ENCODE assay signal across 10 mouse cellular contexts in the genomic region with DNA sequence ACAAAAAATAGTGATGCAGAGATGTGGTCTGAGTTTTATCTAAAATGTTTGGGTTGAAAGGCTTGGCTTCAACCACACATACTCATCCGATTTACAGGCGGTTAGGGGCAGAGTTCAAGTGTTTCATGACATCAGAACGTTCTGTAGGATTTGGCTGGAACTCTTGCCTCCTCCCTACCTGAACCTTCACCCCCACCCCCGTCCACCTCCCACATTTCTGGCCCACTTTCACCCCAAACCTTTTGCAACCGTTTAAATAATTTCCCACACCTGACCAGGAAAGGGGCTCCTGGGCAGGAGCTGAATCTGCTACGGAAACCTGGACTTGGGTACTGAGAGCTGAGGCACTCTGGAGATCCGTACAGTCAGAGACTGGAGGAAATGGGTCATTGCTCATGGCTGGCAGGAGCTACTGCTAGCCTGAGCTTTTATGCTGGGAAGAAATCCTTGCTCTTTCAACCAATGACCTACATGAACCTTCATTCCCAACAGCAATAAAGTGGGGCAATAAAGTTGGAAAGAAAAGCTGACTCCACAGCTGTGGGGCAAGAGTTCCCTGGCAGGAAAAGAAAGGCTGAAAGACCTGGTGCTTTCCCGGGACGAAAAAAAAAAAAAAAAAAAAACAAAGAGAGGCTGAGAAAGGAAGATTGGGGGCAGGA. TPM values are rescaled to one million over a fixed set of nuclear protein-coding genes. Genes with fewer than 3 reads are reported as not detected.
DNase-seq lines count a peak whose midpoint lies in the region; ATAC-seq and TF ChIP-seq lines count a peak whose summit lies in the region.
"Had no signal": no experiment of that assay in that cellular context is flagged by ENCODE, and none has a peak within 500 bp of the region (broad histone marks: within the 10 kb centered on the region; RNA-seq: fewer than 3 reads in every experiment).

No protein-coding gene starts in this region.

- no peaks in the 10 kb centered on the region for H3K27me3 ChIP-seq in intestine, postnatal 0 days (replicated peaks; ENCODE audit: control insufficient read depth, insufficient read depth, low read length)
- no peaks in the 10 kb centered on the region for H3K27me3 ChIP-seq in limb, embryonic 12.5 days

- peak overlapping the region; percentile 84 for H3K27ac ChIP-seq in intestine, postnatal 0 days (ENCODE audit: low read depth, low read length)
- H3K27ac ChIP-seq in limb, embryonic 12.5 days, result peak overlapping the region; percentile 86

- peak; percentile 95 for ATAC-seq in intestine, postnatal 0 days
- ATAC-seq in limb, embryonic 12.5 days (ENCODE audit: insufficient number of reproducible peaks, insufficient read depth, low FRiP score, low TSS enrichment, low read depth), result no peak
- ATAC-seq in frontal cortex, adult (ENCODE audit: low TSS enrichment), result no peak; the same call in 1 of the 2 replicates

- peak; percentile 50 for DNase-seq in adrenal gland, postnatal 10 days
- no peak for DNase-seq in adrenal gland, postnatal 4 days (ENCODE audit: low spot score in 2 of 2)
- peak; percentile 69 for DNase-seq in Muller cell, postnatal 12 days (ENCODE audit: inconsistent ontology term)
- no peak for DNase-seq in gastrocnemius, postnatal 4 days (ENCODE audit: low spot score in 2 of 2)
- no peak for DNase-seq in testis, postnatal 10 days (ENCODE audit: low spot score)

- no peaks in the 10 kb centered on the region for H3K9me3 ChIP-seq in intestine, postnatal 0 days (ENCODE audit: control insufficient read depth)
- no peaks in the 10 kb centered on the region for H3K9me3 ChIP-seq in limb, embryonic 12.5 days
- H3K9me3 ChIP-seq: forebrain, embryonic 10.5 days; midbrain, embryonic 10.5 days had no signal

- no peak overlapping the region for H3K4me3 ChIP-seq in intestine, postnatal 0 days (ENCODE audit: low read depth, low read length)
- no peak overlapping the region for H3K4me3 ChIP-seq in limb, embryonic 12.5 days (replicated peaks)

- H3K4me1 ChIP-seq in intestine, postnatal 0 days (replicated peaks; ENCODE audit: control insufficient read depth, insufficient read depth, low read length), result no peaks in the 10 kb centered on the region; the same call in 1 of the 2 replicates
- H3K4me1 ChIP-seq in limb, embryonic 12.5 days (replicated peaks), result peaks cover 15% of the 10 kb centered on the region

- H3K9ac ChIP-seq in intestine, postnatal 0 days (ENCODE audit: low read depth, low read length), result 0 out of 2 replicates have a peak overlapping the region, but pooled peaks have one; percentile 27
- H3K9ac ChIP-seq in limb, embryonic 12.5 days (replicated peaks), result no peak overlapping the region

- H3K36me3 ChIP-seq in intestine, postnatal 0 days (ENCODE audit: control insufficient read depth, insufficient read depth), result no peaks in the 10 kb centered on the region
- no peaks in the 10 kb centered on the region for H3K36me3 ChIP-seq in limb, embryonic 12.5 days
- H3K36me3 ChIP-seq: forebrain, embryonic 10.5 days; midbrain, embryonic 10.5 days had no signal

- TF ChIP-seq CTCF in intestine, postnatal 0 days (IDR thresholded peaks at IDR 0.05; ENCODE audit: low read depth), result no peak

- 19% methylated on average over 9 of the region's 9 CpGs for WGBS in intestine, postnatal 0 days
- WGBS in limb, embryonic 12.5 days, result 32% methylated on average over 9 of the region's 9 CpGs

- H3K4me2 ChIP-seq in intestine, postnatal 0 days (replicated peaks; ENCODE audit: low read depth), result peak overlapping the region; percentile 62
- H3K4me2 ChIP-seq in limb, embryonic 12.5 days, result 0 out of 2 replicates have a peak overlapping the region, but pooled peaks have one; percentile 55

RNA-seq across cellular contexts. Expression of gene Lrig2, which starts 28.9 kb away (rescaled TPM):
- 10 to 100 TPM; 15.1 to 22.2 TPM for total RNA-seq in adrenal gland, postnatal 10 days (2021)
- total RNA-seq in adrenal gland, postnatal 4 days (2021), result 10 to 100 TPM; 23.5 to 26.2 TPM
- polyA plus RNA-seq in intestine, postnatal 0 days (2015; fragmentation: Nextera tagmentation; extraction: Ambion mirVana), result 6.4 TPM in 2 replicates
- polyA plus RNA-seq in limb, embryonic 12.5 days (2016; fragmentation: Nextera tagmentation; extraction: Ambion mirVana), result 25.7 and 27.6 TPM in 2 replicates
- 10 to 100 TPM; 16.8 to 16.9 TPM for total RNA-seq in gastrocnemius, postnatal 4 days (2021)

Comparison
In these comparisons a context has a peak if more than half of its experiments do, and no peak if none do; other contexts are left out.
1. DNase-seq: peak in adrenal gland, postnatal 10 days (single experiment) and Muller cell, postnatal 12 days (single experiment); none in adrenal gland, postnatal 4 days (0 of 2), gastrocnemius, postnatal 4 days (0 of 2) and testis, postnatal 10 days (single experiment).